Mouse (Mus musculus) forebrain, embryonic 16.5 days (tissue): Measurements from ENCODE around the gene Dhrs7b. TPM values are rescaled to one million over a fixed set of nuclear protein-coding genes. Genes with fewer than 3 reads are reported as not detected.
"Not testable (repeated sequence)": the region's sequence is repeated elsewhere in the genome, so short reads cannot be mapped to it uniquely, and the experiment has no call there.

Experiments used
- ATAC-seq: fragments of 200-750 bp; cut with Nextera tagmentation; 2 replicates; pipeline ENCODE4 v1.8.0; 2017; ENCODE audit warnings: mild to moderate bottlenecking, moderate library complexity
- H3K27ac ChIP-seq: fragments of 300-500 bp; sonication (generic); 2 replicates; pipeline ENCODE4 v1.5.1; 2014; ENCODE audit warnings: low read length, control low read depth
- H3K27me3 ChIP-seq: fragments of 300-500 bp; sonication (generic); replicated peaks from 2 replicates; pipeline ENCODE4 v1.6.1; 2014; ENCODE audit warnings: low read length; ENCODE audit not compliant: control insufficient read depth, insufficient read depth
- H3K36me3 ChIP-seq: fragments of 300-500 bp; sonication (generic); 2 replicates; pipeline ENCODE4 v1.6.1; 2014; ENCODE audit not compliant: control insufficient read depth, insufficient read depth
- H3K4me1 ChIP-seq: fragments of 300-500 bp; sonication (generic); replicated peaks from 2 replicates; pipeline ENCODE4 v1.6.1; 2014; ENCODE audit warnings: low read length; ENCODE audit not compliant: control insufficient read depth, insufficient read depth
- H3K4me2 ChIP-seq: fragments of 300-500 bp; sonication (generic); 2 replicates; pipeline ENCODE4 v1.6.1; 2014; ENCODE audit warnings: mild to moderate bottlenecking, low read length, control low read depth
- H3K4me3 ChIP-seq: fragments of 300-500 bp; sonication (generic); replicated peaks from 2 replicates; pipeline ENCODE4 v1.5.1; 2014; ENCODE audit warnings: mild to moderate bottlenecking, low read length, control low read depth
- H3K9ac ChIP-seq: fragments of 300-500 bp; sonication (generic); replicated peaks from 2 replicates; pipeline ENCODE4 v1.6.1; 2014; ENCODE audit warnings: low read depth, low read length, control low read depth
- H3K9me3 ChIP-seq: fragments of 300-500 bp; sonication (generic); 2 replicates; pipeline ENCODE4 v1.6.1; 2016; ENCODE audit warnings: low read length; ENCODE audit not compliant: control insufficient read depth
- WGBS: fragments of 180-500 bp; shearing (Covaris S2); extraction: QIAGEN DNeasy Blood & Tissue Kit; methylation state at CpG from one replicate; pipeline ENCODE4 v1.1.7; 2014; 5-methylcytosine and 5-hydroxymethylcytosine counted together
- polyA plus RNA-seq: library from polyadenylated mRNA; unstranded; fragments of >200 nt; fragmentation: Nextera tagmentation; extraction: Ambion mirVana; gene quantifications from 2 replicates; pipeline ENCODE4 v1.2.1, GENCODE M21; 2015

Gene Dhrs7b
- polyA plus RNA-seq, 1 experiment from 2014 or later, result 34.5 TPM

DNA sequence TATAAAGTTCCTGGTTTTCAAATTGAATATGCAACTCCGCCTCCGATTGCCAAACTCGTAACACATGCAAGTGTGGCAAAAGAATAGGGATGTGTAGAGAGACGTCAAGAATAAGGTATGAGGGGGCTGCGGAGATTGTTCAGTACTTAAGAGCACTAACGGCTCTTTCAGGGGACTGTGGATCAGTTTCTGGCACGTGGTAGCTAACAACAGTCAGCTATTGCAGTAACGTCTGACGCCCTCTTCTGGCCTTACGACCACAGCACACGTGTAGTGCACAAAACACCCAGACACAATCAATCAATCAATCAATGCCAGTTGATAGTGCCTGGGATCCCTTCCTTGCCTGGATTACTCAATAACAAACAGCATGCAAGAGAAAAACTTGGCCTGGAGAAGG, 49.0 kb downstream of the Dhrs7b start:
- Histone ChIP-seq H3K9me3 (no peaks in the 10 kb centered on the region), H3K27ac (peak overlapping the region; percentile 72), H3K9ac (peak overlapping the region; percentile 86), H3K4me2 (peak overlapping the region; percentile 89), H3K4me1 (peaks cover 24% of the 10 kb centered on the region), H3K36me3 (no peaks in the 10 kb centered on the region), H3K4me3 (peak overlapping the region; percentile 91), H3K27me3 (no peaks in the 10 kb centered on the region)
- 2% methylated on average over 11 of the region's 11 CpGs for WGBS
- ATAC-seq, result no peak

- no peak for ATAC-seq
- H3K4me1 ChIP-seq, result peaks cover 24% of the 10 kb centered on the region
- WGBS, result 86% methylated on average over 4 of the region's 4 CpGs
- H3K9me3 ChIP-seq, result no peaks in the 10 kb centered on the region
- no peak overlapping the region for H3K4me2 ChIP-seq
- H3K9ac ChIP-seq, result no peak overlapping the region
- H3K27me3 ChIP-seq, result no peaks in the 10 kb centered on the region
- H3K4me3 ChIP-seq, result no peak overlapping the region
- no peaks in the 10 kb centered on the region for H3K36me3 ChIP-seq
- no peak overlapping the region for H3K27ac ChIP-seq
Measured at GRCm38 (mm10) chr11:60880559-60880958, 50.1 kb downstream of the Dhrs7b start.

DNA sequence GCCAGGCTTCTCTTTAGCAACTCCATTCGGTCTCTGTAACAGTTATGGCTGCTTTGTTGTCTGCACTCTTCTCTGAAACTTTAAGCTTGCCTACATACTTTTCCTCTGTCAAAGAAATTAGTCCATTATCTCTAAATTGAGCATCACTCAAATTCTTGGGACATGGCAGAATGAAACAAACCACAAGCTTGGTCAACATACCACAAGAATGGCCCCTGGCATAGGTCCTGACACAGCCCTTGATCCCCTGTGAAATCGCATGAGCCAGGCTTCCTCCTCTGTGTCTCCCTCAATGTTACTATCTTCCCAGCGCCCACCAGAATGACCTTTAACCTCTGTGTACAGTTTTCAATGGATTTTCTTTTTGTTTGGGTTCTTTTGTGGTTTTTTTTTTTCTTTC, 52.0 kb downstream of the Dhrs7b start:
- H3K9me3 ChIP-seq, result no peaks in the 10 kb centered on the region
- no peak overlapping the region for H3K27ac ChIP-seq
- no peak for ATAC-seq
- 74% methylated on average over 3 of the region's 3 CpGs for WGBS
- no peaks in the 10 kb centered on the region for H3K27me3 ChIP-seq
- no peak overlapping the region for H3K9ac ChIP-seq
- no peaks in the 10 kb centered on the region for H3K36me3 ChIP-seq
- H3K4me3 ChIP-seq, result no peak overlapping the region
- peaks cover 10% of the 10 kb centered on the region for H3K4me1 ChIP-seq
- no peak overlapping the region for H3K4me2 ChIP-seq

GRCm38 (mm10) chr11:60886986-60887385, 56.6 kb downstream of the Dhrs7b start:
- not testable (repeated sequence) for H3K4me3 ChIP-seq, ATAC-seq, H3K9me3 ChIP-seq, H3K4me1 ChIP-seq, H3K27me3 ChIP-seq, H3K27ac ChIP-seq, H3K36me3 ChIP-seq, H3K4me2 ChIP-seq, H3K9ac ChIP-seq
- WGBS, result 78% methylated on average over 2 of the region's 3 CpGs

DNA sequence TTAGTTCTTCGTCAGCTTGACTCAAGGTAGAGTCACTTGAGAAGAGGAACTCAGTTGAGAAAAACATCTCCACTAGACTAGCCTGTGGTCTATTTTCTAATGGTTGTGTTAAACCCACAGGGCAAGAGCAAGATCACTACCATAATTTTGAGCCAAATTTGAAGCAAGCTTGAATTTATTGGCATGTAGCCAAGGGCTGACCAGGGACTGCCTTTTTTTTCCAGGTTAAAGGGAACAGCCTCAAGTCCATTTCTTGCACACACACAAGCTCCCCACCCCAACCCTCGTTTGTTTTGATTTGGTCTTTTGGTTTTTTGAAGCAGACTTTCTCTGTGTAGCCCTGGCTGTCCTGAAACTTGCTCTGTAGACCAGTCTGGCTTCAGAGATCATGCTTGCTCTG, 59.4 kb downstream of the Dhrs7b start:
- no peak for ATAC-seq
- Histone ChIP-seq H3K36me3 (no peaks in the 10 kb centered on the region), H3K9me3 (no peaks in the 10 kb centered on the region), H3K4me2 (no peak overlapping the region), H3K4me1 (no peaks in the 10 kb centered on the region), H3K4me3 (no peak overlapping the region), H3K27ac (no peak overlapping the region), H3K27me3 (no peaks in the 10 kb centered on the region), H3K9ac (no peak overlapping the region)
- WGBS, result 73% methylated on average over 2 of the region's 2 CpGs

DNA sequence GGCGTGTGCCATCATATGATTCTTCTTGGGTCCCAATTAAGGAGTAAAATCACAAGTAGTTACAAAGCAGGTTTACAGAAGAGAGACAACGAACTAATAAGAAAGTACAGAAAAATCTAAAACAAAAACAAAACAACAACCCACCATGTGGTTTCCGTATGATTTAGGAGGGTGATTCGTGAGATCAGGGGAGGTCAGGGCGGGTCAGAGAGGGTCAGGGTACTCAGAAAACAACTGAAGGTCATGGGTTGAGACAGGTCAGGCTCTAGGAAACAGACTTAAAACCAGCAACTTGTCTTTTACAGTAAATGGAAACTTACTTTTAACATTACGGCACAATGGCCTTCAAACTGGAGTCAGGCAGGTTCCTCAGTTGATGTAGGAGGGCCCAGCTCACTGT, 59.9 kb downstream of the Dhrs7b start:
- 71% methylated on average over 6 of the region's 6 CpGs for WGBS
- no peak overlapping the region for H3K4me3 ChIP-seq

DNA sequence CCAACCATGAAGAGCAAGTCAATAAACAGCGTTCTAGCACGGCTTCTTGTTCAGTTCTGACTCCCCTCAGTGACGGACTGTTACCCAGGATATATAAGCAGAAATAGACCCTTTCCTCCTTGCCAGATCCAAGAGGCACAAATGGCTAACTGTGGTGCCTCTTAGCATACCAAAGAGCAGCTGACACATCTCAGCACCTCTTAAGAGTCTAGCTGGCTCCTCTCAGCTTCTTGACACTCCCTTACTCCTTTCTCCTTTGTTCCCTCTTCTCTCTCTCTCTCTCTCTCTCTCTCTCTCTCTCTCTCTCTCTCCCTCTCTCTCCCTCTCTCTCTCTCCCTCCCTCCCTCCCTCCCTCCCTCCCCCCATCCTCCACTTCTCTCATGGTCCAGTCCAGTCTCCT, 60.3 kb downstream of the Dhrs7b start:
- ATAC-seq, result no peak
- H3K9me3 ChIP-seq, result no peaks in the 10 kb centered on the region
- H3K36me3 ChIP-seq, result no peaks in the 10 kb centered on the region
- 70% methylated on average over 3 of the region's 3 CpGs for WGBS
- H3K27me3 ChIP-seq, result no peaks in the 10 kb centered on the region
- no peaks in the 10 kb centered on the region for H3K4me1 ChIP-seq
- no peak overlapping the region for H3K9ac ChIP-seq
- H3K4me3 ChIP-seq, result no peak overlapping the region
- no peak overlapping the region for H3K27ac ChIP-seq
- H3K4me2 ChIP-seq, result no peak overlapping the region

More for the DNA sequence above, 59.9 kb downstream of the Dhrs7b start:
- H3K27ac ChIP-seq, result no peak overlapping the region
- no peaks in the 10 kb centered on the region for H3K4me1 ChIP-seq
- H3K27me3 ChIP-seq, result no peaks in the 10 kb centered on the region
- no peaks in the 10 kb centered on the region for H3K36me3 ChIP-seq
- H3K9ac ChIP-seq, result no peak overlapping the region
- no peak for ATAC-seq
- H3K9me3 ChIP-seq, result no peaks in the 10 kb centered on the region
- no peak overlapping the region for H3K4me2 ChIP-seq

GRCm38 (mm10) chr11:60895915-60896314, 65.5 kb downstream of the Dhrs7b start:
- no peaks in the 10 kb centered on the region for H3K4me1 ChIP-seq
- H3K9ac ChIP-seq, result no peak overlapping the region
- no peak for ATAC-seq
- no peaks in the 10 kb centered on the region for H3K27me3 ChIP-seq
- no peak overlapping the region for H3K4me3 ChIP-seq
- H3K36me3 ChIP-seq, result no peaks in the 10 kb centered on the region
- no peak overlapping the region for H3K4me2 ChIP-seq
- WGBS, result 10% methylated on average over 4 of the region's 4 CpGs
- no peak overlapping the region for H3K27ac ChIP-seq
- H3K9me3 ChIP-seq, result no peaks in the 10 kb centered on the region

- 80% methylated on average over 7 of the region's 7 CpGs for WGBS
- Histone ChIP-seq H3K4me1 (no peaks in the 10 kb centered on the region), H3K9ac (no peak overlapping the region), H3K36me3 (peaks cover 11% of the 10 kb centered on the region), H3K27ac (no peak overlapping the region), H3K27me3 (no peaks in the 10 kb centered on the region), H3K4me2 (no peak overlapping the region), H3K4me3 (no peak overlapping the region), H3K9me3 (no peaks in the 10 kb centered on the region)
- ATAC-seq, result no peak
Measured at GRCm38 (mm10) chr11:60902001-60902400, 71.6 kb downstream of the Dhrs7b start.

DNA sequence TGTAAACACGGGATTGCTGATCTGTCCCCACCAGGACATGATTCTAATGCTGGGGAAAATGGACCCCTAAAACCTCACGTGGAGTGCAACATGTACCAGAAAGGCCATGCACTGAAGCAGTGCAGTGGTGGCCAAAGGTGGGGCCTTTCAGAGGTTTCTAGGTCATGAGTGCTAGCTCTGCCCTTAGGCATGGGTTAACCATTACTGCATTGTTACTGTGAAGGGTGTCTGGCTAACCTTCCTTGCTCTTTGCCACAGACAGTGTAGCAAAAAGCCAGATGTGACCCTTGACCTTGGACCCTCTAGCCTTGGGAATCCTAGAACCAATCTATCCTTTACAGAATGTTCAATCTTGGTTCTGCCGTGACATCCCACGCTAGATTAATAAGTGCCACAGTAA, 72.1 kb downstream of the Dhrs7b start:
- no peak for ATAC-seq
- Histone ChIP-seq H3K9ac (no peak overlapping the region), H3K27ac (no peak overlapping the region), H3K27me3 (no peaks in the 10 kb centered on the region), H3K36me3 (peaks cover 11% of the 10 kb centered on the region), H3K4me3 (no peak overlapping the region), H3K4me2 (no peak overlapping the region), H3K4me1 (no peaks in the 10 kb centered on the region), H3K9me3 (no peaks in the 10 kb centered on the region)
- 89% methylated on average over 4 of the region's 4 CpGs for WGBS
